Mouse (Mus musculus): ENCODE results near the gene Polr1e. TPM values are rescaled to one million over a fixed set of nuclear protein-coding genes. Genes with fewer than 3 reads are reported as not detected.
"Not testable (repeated sequence)": the region's sequence is repeated elsewhere in the genome, so short reads cannot be mapped to it uniquely, and the experiment has no call there.

Gene Polr1e
- polyA plus RNA-seq, 1 experiment from 2014 or later = 58.6 TPM

GRCm38 (mm10) chr4:44993179-44993578 lies 25.2 kb upstream of the Polr1e start:
- H3K27ac ChIP-seq (ENCODE audit: low read depth, low read length); H3K4me3 ChIP-seq (ENCODE audit: low read depth, low read length); H3K4me2 ChIP-seq; H3K9ac ChIP-seq (ENCODE audit: low read depth, low read length); DNase-seq (ENCODE audit: low spot score); H3K9me3 ChIP-seq (ENCODE audit: control insufficient read depth, low read length); ATAC-seq (replicated peaks; ENCODE audit: low FRiP score); H3K27me3 ChIP-seq (replicated peaks; ENCODE audit: control insufficient read depth, insufficient read depth, low read length): not testable (repeated sequence)
- Histone ChIP-seq H3K4me1 (replicated peaks; ENCODE audit: control insufficient read depth, insufficient read depth, low read length) (peaks cover 20% of the 10 kb centered on the region), H3K36me3 (ENCODE audit: control insufficient read depth, insufficient read depth, low read length) (peaks cover 24% of the 10 kb centered on the region)
- 90% methylated on average over 14 of the region's 14 CpGs for WGBS

GRCm38 (mm10) chr4:44993847-44994246 lies 24.5 kb upstream of the Polr1e start:
- no peak for DNase-seq (ENCODE audit: low spot score)
- ATAC-seq (replicated peaks; ENCODE audit: low FRiP score) = peak; percentile 98
- H3K27me3 ChIP-seq (replicated peaks; ENCODE audit: control insufficient read depth, insufficient read depth, low read length) = no peaks in the 10 kb centered on the region
- 53% methylated on average over 9 of the region's 9 CpGs for WGBS
- H3K4me1 ChIP-seq (replicated peaks; ENCODE audit: control insufficient read depth, insufficient read depth, low read length) = peaks cover 20% of the 10 kb centered on the region
- no peaks in the 10 kb centered on the region for H3K9me3 ChIP-seq (ENCODE audit: control insufficient read depth, low read length)
- H3K4me3 ChIP-seq (ENCODE audit: low read depth, low read length) = no peak overlapping the region
- H3K27ac ChIP-seq (ENCODE audit: low read depth, low read length) = peak overlapping the region; percentile 70
- H3K4me2 ChIP-seq = peak overlapping the region; percentile 46
- peak overlapping the region; percentile 38 for H3K9ac ChIP-seq (ENCODE audit: low read depth, low read length)
- peaks cover 19% of the 10 kb centered on the region for H3K36me3 ChIP-seq (ENCODE audit: control insufficient read depth, insufficient read depth, low read length)

DNA sequence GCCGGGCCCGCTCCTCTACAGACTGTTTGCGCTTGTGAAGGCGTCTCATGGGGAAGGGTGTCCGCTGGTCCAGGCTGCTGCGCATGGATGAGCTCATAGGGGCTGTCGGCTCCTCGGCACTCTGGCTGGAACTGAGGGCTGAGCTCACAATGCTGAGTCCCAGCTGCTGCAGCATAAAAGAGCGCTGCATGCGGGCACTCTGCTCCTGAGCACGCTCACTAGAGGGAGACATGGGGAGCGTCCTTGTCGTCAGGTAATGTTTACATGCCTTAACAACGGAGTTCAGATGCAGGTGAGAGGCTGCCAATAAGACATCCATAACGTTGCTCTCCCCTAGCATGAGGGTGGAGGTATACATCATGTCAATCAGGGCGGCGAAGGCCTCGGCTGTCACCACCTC lies 23.6 kb upstream of the Polr1e start:
- peaks cover 20% of the 10 kb centered on the region for H3K4me1 ChIP-seq (replicated peaks; ENCODE audit: control insufficient read depth, insufficient read depth, low read length)
- no peak for ATAC-seq (replicated peaks; ENCODE audit: low FRiP score)
- 87% methylated on average over 18 of the region's 18 CpGs for WGBS
- peaks cover 17% of the 10 kb centered on the region for H3K36me3 ChIP-seq (ENCODE audit: control insufficient read depth, insufficient read depth, low read length)
- no peak overlapping the region for H3K4me3 ChIP-seq (ENCODE audit: low read depth, low read length)
- no peaks in the 10 kb centered on the region for H3K9me3 ChIP-seq (ENCODE audit: control insufficient read depth, low read length)
- H3K27me3 ChIP-seq (replicated peaks; ENCODE audit: control insufficient read depth, insufficient read depth, low read length) = no peaks in the 10 kb centered on the region
- DNase-seq (ENCODE audit: low spot score) = no peak
- no peak overlapping the region for H3K4me2 ChIP-seq
- peak overlapping the region; percentile 70; the same call in 1 of the 2 replicates for H3K27ac ChIP-seq (ENCODE audit: low read depth, low read length)
- no peak overlapping the region for H3K9ac ChIP-seq (ENCODE audit: low read depth, low read length)

DNA sequence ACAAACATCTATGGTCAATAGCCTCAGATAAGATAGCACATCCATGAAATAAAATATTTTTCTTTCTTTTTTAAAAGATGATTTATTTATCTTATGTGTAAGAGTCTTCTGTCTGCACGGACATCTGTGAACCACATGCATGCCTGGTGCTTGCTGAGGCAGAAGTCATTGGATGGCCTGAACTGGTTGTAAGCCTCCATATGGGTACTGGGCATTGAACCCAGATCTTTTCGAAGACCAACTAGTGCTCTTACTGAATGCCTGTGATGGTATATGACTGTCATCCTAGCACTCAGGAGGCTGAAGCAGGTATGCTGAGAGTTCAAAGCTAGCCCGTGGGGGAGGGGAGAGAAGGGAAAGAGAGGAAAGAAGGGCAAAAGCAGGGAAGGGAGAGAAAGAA lies 20.3 kb upstream of the Polr1e start:
- Histone ChIP-seq H3K4me2 (no peak overlapping the region), H3K9me3 (ENCODE audit: control insufficient read depth, low read length) (no peaks in the 10 kb centered on the region), H3K36me3 (ENCODE audit: control insufficient read depth, insufficient read depth, low read length) (peaks cover 3% of the 10 kb centered on the region), H3K9ac (ENCODE audit: low read depth, low read length) (no peak overlapping the region), H3K27me3 (replicated peaks; ENCODE audit: control insufficient read depth, insufficient read depth, low read length) (no peaks in the 10 kb centered on the region), H3K27ac (ENCODE audit: low read depth, low read length) (no peak overlapping the region), H3K4me1 (replicated peaks; ENCODE audit: control insufficient read depth, insufficient read depth, low read length) (peaks cover 20% of the 10 kb centered on the region), H3K4me3 (ENCODE audit: low read depth, low read length) (no peak overlapping the region)
- DNase-seq (ENCODE audit: low spot score) (no peak), ATAC-seq (replicated peaks; ENCODE audit: low FRiP score) (no peak)
- WGBS = 76% methylated on average over 3 of the region's 3 CpGs

DNA sequence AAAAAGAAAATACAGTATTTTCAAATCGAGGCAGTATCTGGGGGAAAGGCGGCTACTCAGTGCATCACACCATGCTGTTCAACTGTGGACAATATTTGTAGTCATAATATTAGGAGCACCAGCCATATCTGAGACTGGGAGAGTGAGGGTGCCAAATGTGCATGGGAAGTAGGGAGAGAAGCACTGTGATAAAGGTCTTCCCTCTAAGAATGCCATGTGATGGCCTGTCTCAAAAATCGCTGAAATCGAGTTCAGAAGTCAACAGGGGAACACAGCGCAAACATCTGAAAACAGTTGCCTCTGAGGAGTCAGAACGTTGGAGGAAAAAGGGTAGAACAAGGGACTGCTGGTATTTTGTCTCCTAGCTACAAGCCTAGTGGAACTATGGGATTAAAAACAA lies 18.4 kb upstream of the Polr1e start:
- no peak overlapping the region for H3K4me3 ChIP-seq (ENCODE audit: low read depth, low read length)
- H3K9ac ChIP-seq (ENCODE audit: low read depth, low read length) = no peak overlapping the region
- no peaks in the 10 kb centered on the region for H3K9me3 ChIP-seq (ENCODE audit: control insufficient read depth, low read length)
- H3K4me1 ChIP-seq (replicated peaks; ENCODE audit: control insufficient read depth, insufficient read depth, low read length) = peaks cover 11% of the 10 kb centered on the region
- DNase-seq (ENCODE audit: low spot score) = no peak
- no peak overlapping the region for H3K27ac ChIP-seq (ENCODE audit: low read depth, low read length)
- WGBS = 82% methylated on average over 6 of the region's 6 CpGs
- no peaks in the 10 kb centered on the region; the same call in 1 of the 2 replicates for H3K36me3 ChIP-seq (ENCODE audit: control insufficient read depth, insufficient read depth, low read length)
- ATAC-seq (replicated peaks; ENCODE audit: low FRiP score) = no peak
- no peak overlapping the region for H3K4me2 ChIP-seq
- no peaks in the 10 kb centered on the region for H3K27me3 ChIP-seq (replicated peaks; ENCODE audit: control insufficient read depth, insufficient read depth, low read length)

- no peak for ATAC-seq (replicated peaks; ENCODE audit: low FRiP score)
- no peak overlapping the region for H3K9ac ChIP-seq (ENCODE audit: low read depth, low read length)
- WGBS = 72% methylated on average over 3 of the region's 3 CpGs
- H3K27me3 ChIP-seq (replicated peaks; ENCODE audit: control insufficient read depth, insufficient read depth, low read length) = no peaks in the 10 kb centered on the region
- DNase-seq (ENCODE audit: low spot score) = no peak
- no peak overlapping the region for H3K4me3 ChIP-seq (ENCODE audit: low read depth, low read length)
- no peak overlapping the region for H3K4me2 ChIP-seq
- H3K4me1 ChIP-seq (replicated peaks; ENCODE audit: control insufficient read depth, insufficient read depth, low read length) = peaks cover 4% of the 10 kb centered on the region; the same call in 1 of the 2 replicates
- H3K36me3 ChIP-seq (ENCODE audit: control insufficient read depth, insufficient read depth, low read length) = no peaks in the 10 kb centered on the region
- no peak overlapping the region for H3K27ac ChIP-seq (ENCODE audit: low read depth, low read length)
- H3K9me3 ChIP-seq (ENCODE audit: control insufficient read depth, low read length) = no peaks in the 10 kb centered on the region
Observed at GRCm38 (mm10) chr4:45005452-45005851, 12.9 kb upstream of the Polr1e start.

- Histone ChIP-seq H3K27ac (ENCODE audit: low read depth, low read length) (peak overlapping the region; percentile 94), H3K4me1 (replicated peaks; ENCODE audit: control insufficient read depth, insufficient read depth, low read length) (peaks cover 16% of the 10 kb centered on the region; the same call in 1 of the 2 replicates), H3K4me3 (ENCODE audit: low read depth, low read length) (peak overlapping the region; percentile 84), H3K36me3 (ENCODE audit: control insufficient read depth, insufficient read depth, low read length) (no peaks in the 10 kb centered on the region), H3K9ac (ENCODE audit: low read depth, low read length) (peak overlapping the region; percentile 95), H3K27me3 (replicated peaks; ENCODE audit: control insufficient read depth, insufficient read depth, low read length) (no peaks in the 10 kb centered on the region), H3K9me3 (ENCODE audit: control insufficient read depth, low read length) (no peaks in the 10 kb centered on the region), H3K4me2 (peak overlapping the region; percentile 94)
- ATAC-seq (replicated peaks; ENCODE audit: low FRiP score) (no peak), DNase-seq (ENCODE audit: low spot score) (no peak)
- WGBS = 18% methylated on average over 11 of the region's 11 CpGs
Observed at GRCm38 (mm10) chr4:45010806-45011415, 7.5 kb upstream of the Polr1e start.

GRCm38 (mm10) chr4:45011581-45012104 lies 6.7 kb upstream of the Polr1e start:
- Histone ChIP-seq H3K36me3 (ENCODE audit: control insufficient read depth, insufficient read depth, low read length) (no peaks in the 10 kb centered on the region), H3K4me1 (replicated peaks; ENCODE audit: control insufficient read depth, insufficient read depth, low read length) (peaks cover 16% of the 10 kb centered on the region; the same call in 1 of the 2 replicates), H3K9ac (ENCODE audit: low read depth, low read length) (peak overlapping the region; percentile 95), H3K4me2 (peak overlapping the region; percentile 94), H3K9me3 (ENCODE audit: control insufficient read depth, low read length) (no peaks in the 10 kb centered on the region), H3K27me3 (replicated peaks; ENCODE audit: control insufficient read depth, insufficient read depth, low read length) (no peaks in the 10 kb centered on the region), H3K27ac (ENCODE audit: low read depth, low read length) (peak overlapping the region; percentile 94), H3K4me3 (ENCODE audit: low read depth, low read length) (peak overlapping the region; percentile 84)
- ATAC-seq (replicated peaks; ENCODE audit: low FRiP score) = peak; percentile 1; the same call in 1 of the 2 replicates
- no peak for DNase-seq (ENCODE audit: low spot score)
- WGBS = under 1% methylated on average over 31 of the region's 31 CpGs
